Mouse (Mus musculus): Measurements from ENCODE around the gene Arhgap45. TPM values are rescaled to one million over a fixed set of nuclear protein-coding genes. Genes with fewer than 3 reads are reported as not detected.

Arhgap45 gene
- 6.3 and 27.9 TPM in 2 replicates for total RNA-seq (2021)
- long read RNA-seq, experiment 1, partial matches to known transcripts: 5 of 11 reads
- long read RNA-seq, experiment 1, other reads (novel, unspliced or antisense): 3 of 11 reads
- long read RNA-seq, experiment 2, partial matches to known transcripts: 2 of 7 reads
- long read RNA-seq, experiment 2, other reads (novel, unspliced or antisense): 2 of 7 reads

GRCm38 (mm10) chr10:80016511-80016910 is at the start of gene Arhgap45:
Arhgap45 (plus strand) TSS chr10:80016653.
- DNase-seq: peak; percentile 48

GRCm38 (mm10) chr10:79966886-79967400 is 49.5 kb upstream of the Arhgap45 start:
- peak; percentile 45 for DNase-seq

GRCm38 (mm10) chr10:79968181-79968580 is 48.3 kb upstream of the Arhgap45 start:
- DNase-seq: no peak

GRCm38 (mm10) chr10:79969124-79969568 is 47.3 kb upstream of the Arhgap45 start:
- DNase-seq: no peak

- peak; percentile 37 for DNase-seq
Measured at GRCm38 (mm10) chr10:79970415-79971182, 45.9 kb upstream of the Arhgap45 start, which contains the start of gene Grin3b. Grin3b (plus strand) TSS chr10:79970715.

- DNase-seq: no peak
Measured at GRCm38 (mm10) chr10:79971183-79971497, 45.3 kb upstream of the Arhgap45 start.

- peak; percentile 59 for DNase-seq
Measured at GRCm38 (mm10) chr10:79972831-79973230, 43.6 kb upstream of the Arhgap45 start.

- no peak for DNase-seq
Measured at GRCm38 (mm10) chr10:79974087-79974486, 42.4 kb upstream of the Arhgap45 start.

- DNase-seq: no peak
Measured at GRCm38 (mm10) chr10:79974668-79975067, 41.8 kb upstream of the Arhgap45 start.

GRCm38 (mm10) chr10:79976071-79976721 is 40.3 kb upstream of the Arhgap45 start:
- DNase-seq: no peak

- no peak for DNase-seq
Measured at GRCm38 (mm10) chr10:79976722-79977107, 39.7 kb upstream of the Arhgap45 start.

GRCm38 (mm10) chr10:79977324-79977723 is 39.1 kb upstream of the Arhgap45 start:
- no peak for DNase-seq

GRCm38 (mm10) chr10:79978061-79978460 is 38.4 kb upstream of the Arhgap45 start:
- no peak for DNase-seq

GRCm38 (mm10) chr10:79979401-79980155 is 36.9 kb upstream of the Arhgap45 start:
- no peak for DNase-seq

GRCm38 (mm10) chr10:79983205-79983604 is 33.2 kb upstream of the Arhgap45 start:
- DNase-seq: peak; percentile 37

GRCm38 (mm10) chr10:79983670-79984069 is 32.8 kb upstream of the Arhgap45 start:
- peak; percentile 76 for DNase-seq

- peak; percentile 94 for DNase-seq
Measured at GRCm38 (mm10) chr10:79984195-79984816, 32.1 kb upstream of the Arhgap45 start, which contains the start of gene Tmem259. Tmem259 (minus strand) TSS chr10:79984330.

- DNase-seq: peak; percentile 96
Measured at GRCm38 (mm10) chr10:79984871-79985270, 31.6 kb upstream of the Arhgap45 start.

GRCm38 (mm10) chr10:79985334-79986231 is 30.9 kb upstream of the Arhgap45 start:
- DNase-seq: peak; percentile 75

- peak; percentile 83 for DNase-seq
Measured at GRCm38 (mm10) chr10:79986232-79986878, 30.1 kb upstream of the Arhgap45 start.
